Mouse (Mus musculus) embryonic facial prominence, embryonic 14.5 days (tissue): ENCODE measurements around the gene Tmprss2. TPM values are rescaled to one million over a fixed set of nuclear protein-coding genes. Genes with fewer than 3 reads are reported as not detected.

Source experiments
- ATAC-seq: fragments of 200-750 bp; cut with Nextera tagmentation; 2 replicates; pipeline ENCODE4 v1.8.0; 2017; ENCODE audit warnings: low read depth, moderate number of reproducible peaks, moderate TSS enrichment
- DNase-seq: peaks from one replicate; pipeline ENCODE4 v3.0.0-alpha.2; 2015; ENCODE audit warnings: low spot score
- H3K27ac ChIP-seq: fragments of 300-500 bp; sonication (generic); replicated peaks from 2 replicates; pipeline ENCODE4 v1.5.1; 2014; ENCODE audit warnings: low read depth, mild to moderate bottlenecking, low read length, moderate library complexity
- H3K27me3 ChIP-seq: fragments of 300-500 bp; sonication (generic); replicated peaks from 2 replicates; pipeline ENCODE4 v1.6.1; 2014; ENCODE audit warnings: low read length; ENCODE audit not compliant: control insufficient read depth, insufficient read depth
- H3K36me3 ChIP-seq: fragments of 300-500 bp; sonication (generic); 2 replicates; pipeline ENCODE4 v1.6.1; 2014; ENCODE audit warnings: low read length, mixed read lengths; ENCODE audit not compliant: control insufficient read depth, insufficient read depth
- H3K4me1 ChIP-seq: fragments of 300-500 bp; sonication (generic); 2 replicates; pipeline ENCODE4 v1.6.1; 2014; ENCODE audit warnings: antibody characterized with exemption, low read length; ENCODE audit not compliant: control insufficient read depth, insufficient read depth
- H3K4me2 ChIP-seq: fragments of 300-500 bp; sonication (generic); 2 replicates; pipeline ENCODE4 v1.6.1; 2014; ENCODE audit warnings: low read depth, mild to moderate bottlenecking, low read length, moderate library complexity, mixed read lengths
- H3K4me3 ChIP-seq: fragments of 300-500 bp; sonication (generic); 2 replicates; pipeline ENCODE4 v1.5.1; 2014; ENCODE audit warnings: low read depth, mild to moderate bottlenecking, low read length
- H3K9ac ChIP-seq: fragments of 300-500 bp; sonication (generic); 2 replicates; pipeline ENCODE4 v1.6.1; 2014; ENCODE audit warnings: low read depth, mild to moderate bottlenecking, low read length, moderate library complexity, mixed read lengths
- H3K9me3 ChIP-seq: fragments of 300-500 bp; sonication (generic); 2 replicates; pipeline ENCODE4 v1.6.1; 2016; ENCODE audit warnings: low read length; ENCODE audit not compliant: control insufficient read depth
- WGBS: fragments of 180-500 bp; shearing (Covaris S2); extraction: QIAGEN DNeasy Blood & Tissue Kit; methylation state at CpG from one replicate; pipeline ENCODE4 v1.1.7; 2014; 5-methylcytosine and 5-hydroxymethylcytosine counted together
- polyA plus RNA-seq: library from polyadenylated mRNA; unstranded; fragments of >200 nt; fragmentation: Nextera tagmentation; extraction: Ambion mirVana; gene quantifications from 2 replicates; pipeline ENCODE4 v1.2.1, GENCODE M21; 2014

The Tmprss2 gene
- polyA plus RNA-seq, 1 experiment from 2014 or later, result 2.5 TPM

- Histone ChIP-seq H3K4me2 (no peak overlapping the region), H3K4me3 (no peak overlapping the region), H3K9me3 (no peaks in the 10 kb centered on the region), H3K36me3 (no peaks in the 10 kb centered on the region), H3K27ac (no peak overlapping the region), H3K9ac (no peak overlapping the region), H3K27me3 (no peaks in the 10 kb centered on the region), H3K4me1 (no peaks in the 10 kb centered on the region)
- DNase-seq (peak; percentile 62), ATAC-seq (no peak)
- WGBS, result 14% methylated on average over 1 of the region's 1 CpGs
These were observed 88.0 kb downstream of the Tmprss2 start for GRCm38 (mm10) chr16:97523024-97523423.

GRCm38 (mm10) chr16:97521983-97522382 is 89.0 kb downstream of the Tmprss2 start:
- no peak for DNase-seq
- 75% methylated on average over 6 of the region's 6 CpGs for WGBS
- no peak for ATAC-seq

GRCm38 (mm10) chr16:97516341-97516740 is 94.7 kb downstream of the Tmprss2 start:
- Histone ChIP-seq H3K9me3 (no peaks in the 10 kb centered on the region), H3K9ac (no peak overlapping the region), H3K4me1 (no peaks in the 10 kb centered on the region), H3K36me3 (no peaks in the 10 kb centered on the region), H3K4me2 (no peak overlapping the region), H3K27ac (no peak overlapping the region), H3K27me3 (no peaks in the 10 kb centered on the region), H3K4me3 (no peak overlapping the region)
- WGBS, result 68% methylated on average over 3 of the region's 3 CpGs
- DNase-seq (no peak), ATAC-seq (no peak)

More at GRCm38 (mm10) chr16:97521983-97522382, 89.0 kb downstream of the Tmprss2 start:
- Histone ChIP-seq H3K27me3 (no peaks in the 10 kb centered on the region), H3K9me3 (no peaks in the 10 kb centered on the region), H3K9ac (no peak overlapping the region), H3K36me3 (no peaks in the 10 kb centered on the region), H3K4me2 (no peak overlapping the region), H3K27ac (no peak overlapping the region), H3K4me1 (no peaks in the 10 kb centered on the region), H3K4me3 (no peak overlapping the region)

Other genes starting within 250 kb of the Tmprss2 start
- gene Mx1, start 148.3 kb downstream of the Tmprss2 start, polyA plus RNA-seq, result 0.18 and 0.53 TPM in 2 replicates
- 0.18 TPM in 1 of 2 replicates, not detected in the other for gene Fam3b, start 96.4 kb downstream of the Tmprss2 start, polyA plus RNA-seq
- 11.1 and 13.8 TPM in 2 replicates for gene Ripk4, start 152.6 kb upstream of the Tmprss2 start, polyA plus RNA-seq
- gene Prdm15, start 240.7 kb upstream of the Tmprss2 start, polyA plus RNA-seq, result 8.7 and 9.4 TPM in 2 replicates